Mouse (Mus musculus) liver, embryonic 13.5 days (tissue): Measurements from ENCODE around the gene Fnbp1l. TPM values are rescaled to one million over a fixed set of nuclear protein-coding genes. Genes with fewer than 3 reads are reported as not detected.

Experiments
- ATAC-seq: fragments of 200-750 bp; cut with Nextera tagmentation; 2 replicates; pipeline ENCODE4 v1.8.0; 2017; ENCODE audit warnings: low read depth, mild to moderate bottlenecking, moderate number of reproducible peaks, moderate library complexity
- DNase-seq: peaks from one replicate; pipeline ENCODE4 v3.0.0; 2022
- H3K27ac ChIP-seq: fragments of 300-500 bp; sonication (generic); 2 replicates; pipeline ENCODE4 v1.5.1; 2015; ENCODE audit warnings: moderate library complexity, mild to moderate bottlenecking, inconsistent platforms
- H3K27me3 ChIP-seq: fragments of 300-500 bp; sonication (generic); 2 replicates; pipeline ENCODE4 v1.6.1; 2015; ENCODE audit warnings: mild to moderate bottlenecking, inconsistent platforms
- H3K36me3 ChIP-seq: fragments of 300-500 bp; sonication (generic); 2 replicates; pipeline ENCODE4 v1.6.1; 2015; ENCODE audit warnings: mild to moderate bottlenecking, inconsistent platforms
- H3K4me1 ChIP-seq: fragments of 300-500 bp; sonication (generic); replicated peaks from 2 replicates; pipeline ENCODE4 v1.6.1; 2015; ENCODE audit warnings: inconsistent platforms
- H3K4me2 ChIP-seq: fragments of 300-500 bp; sonication (generic); 2 replicates; pipeline ENCODE4 v1.6.1; 2015; ENCODE audit warnings: inconsistent platforms, mild to moderate bottlenecking, moderate library complexity
- H3K4me3 ChIP-seq: fragments of 300-500 bp; sonication (generic); replicated peaks from 2 replicates; pipeline ENCODE4 v1.5.1; 2015; ENCODE audit warnings: mild to moderate bottlenecking, inconsistent platforms
- H3K9ac ChIP-seq: fragments of 300-500 bp; sonication (generic); 2 replicates; pipeline ENCODE4 v1.6.1; 2015; ENCODE audit warnings: mild to moderate bottlenecking, inconsistent platforms
- H3K9me3 ChIP-seq: fragments of 300-500 bp; sonication (generic); replicated peaks from 2 replicates; pipeline ENCODE4 v1.6.1; 2016; ENCODE audit warnings: inconsistent platforms
- WGBS: fragments of 180-500 bp; shearing (Covaris S2); methylation state at CpG from one replicate; pipeline ENCODE4 v1.1.7; 2015; ENCODE audit not compliant: insufficient replicate concordance; 5-methylcytosine and 5-hydroxymethylcytosine counted together
- polyA plus RNA-seq: library from polyadenylated mRNA; unstranded; fragments of >200 nt; fragmentation: Nextera tagmentation; extraction: Ambion mirVana; gene quantifications from 2 replicates; pipeline ENCODE4 v1.2.1, GENCODE M21; 2015

Fnbp1l gene
- polyA plus RNA-seq: 4.3 and 5.6 TPM in 2 replicates

DNA sequence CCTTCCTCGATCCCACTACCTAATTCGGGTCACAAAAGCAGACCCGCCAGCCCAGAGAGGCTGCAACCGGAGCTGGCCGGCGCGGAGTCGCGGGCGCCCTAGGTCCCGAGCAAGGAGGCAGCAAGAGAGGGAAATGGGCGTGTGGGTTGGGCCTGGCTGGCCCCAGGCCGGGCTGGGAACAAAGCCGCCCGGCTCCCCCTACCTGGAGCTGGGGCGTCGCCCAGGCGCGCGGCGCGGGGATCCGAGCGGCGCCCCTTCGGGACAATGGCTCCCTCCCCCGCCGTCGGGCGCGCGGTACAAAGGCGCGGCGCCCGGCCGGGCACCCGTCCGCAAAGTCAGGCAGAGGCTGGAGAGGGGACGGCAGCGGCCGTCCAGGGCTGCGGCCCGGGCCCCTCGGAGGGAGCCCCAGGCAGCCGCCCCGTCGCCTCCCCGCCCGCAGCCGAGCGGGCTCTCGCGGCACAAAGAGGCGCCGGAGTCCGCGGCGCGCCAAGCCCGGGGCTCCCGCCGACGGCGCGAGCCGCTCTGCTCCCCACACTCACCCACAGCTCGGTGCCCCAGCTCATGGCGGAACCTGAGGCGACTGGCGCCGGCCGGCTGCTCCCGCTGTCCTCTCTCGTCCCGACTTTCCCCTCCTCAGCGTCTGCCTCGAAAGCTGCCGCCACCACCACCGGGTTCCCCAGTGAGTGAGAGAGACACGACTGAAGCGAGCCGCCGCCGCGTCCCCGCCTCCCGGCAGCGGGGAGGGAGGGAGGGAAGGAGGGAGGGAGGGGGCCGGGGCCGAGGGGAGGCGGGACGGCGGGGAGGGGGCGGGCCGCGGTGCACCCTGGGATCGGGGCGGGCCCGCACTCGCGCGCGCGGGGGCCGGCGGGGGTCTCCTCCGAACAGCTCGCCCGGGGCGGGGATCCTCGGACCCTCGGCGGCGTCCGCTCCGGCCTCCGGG is at the start of gene Fnbp1l:
TSS of gene Fnbp1l (minus strand) at position 725 of the 940 bp plus-strand sequence.
- no peaks in the 10 kb centered on the region for H3K9me3 ChIP-seq
- WGBS: 1% methylated on average over 92 of the region's 118 CpGs

DNA sequence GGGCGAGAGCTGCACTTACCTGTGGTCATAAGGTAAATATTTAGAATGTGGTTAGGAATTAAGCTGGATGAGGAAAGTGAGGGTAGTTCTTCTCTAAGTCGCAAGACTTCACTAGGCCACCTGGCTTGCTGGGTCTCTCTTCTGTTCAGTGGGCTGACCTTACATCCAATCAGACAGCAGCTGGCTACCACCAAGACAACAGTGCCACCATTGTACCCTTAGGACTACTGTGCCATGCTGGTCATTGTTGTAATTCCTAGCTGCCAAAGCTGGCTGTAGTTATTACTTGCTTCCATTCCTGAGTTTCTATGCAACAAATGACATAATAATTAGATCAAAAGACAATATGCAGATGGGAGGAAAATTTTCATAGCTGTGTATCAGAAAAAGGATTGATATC is 41.3 kb upstream of the Fnbp1l start:
- H3K27me3 ChIP-seq: no peaks in the 10 kb centered on the region
- no peak overlapping the region for H3K27ac ChIP-seq
- no peak overlapping the region for H3K4me3 ChIP-seq
- H3K9ac ChIP-seq: no peak overlapping the region
- H3K9me3 ChIP-seq: no peaks in the 10 kb centered on the region
- 56% methylated on average over 2 of the region's 2 CpGs for WGBS
- H3K4me1 ChIP-seq: no peaks in the 10 kb centered on the region
- DNase-seq: no peak
- ATAC-seq: no peak
- H3K36me3 ChIP-seq: no peaks in the 10 kb centered on the region
- H3K4me2 ChIP-seq: no peak overlapping the region

More for the DNA sequence above, at the start of gene Fnbp1l:
- H3K9ac ChIP-seq: peak within 1 kb of the TSS; percentile 72
- peaks cover 35% of the 10 kb centered on the region for H3K27me3 ChIP-seq
- H3K4me2 ChIP-seq: peak within 1 kb of the TSS; percentile 71
- peak within 1 kb of the TSS; percentile 68 for H3K4me3 ChIP-seq
- peaks cover 14% of the 10 kb centered on the region for H3K4me1 ChIP-seq
- H3K36me3 ChIP-seq: no peaks in the 10 kb centered on the region
- peak within 1 kb of the TSS; percentile 70 for H3K27ac ChIP-seq
- peak; percentile 40 for DNase-seq
- peak; percentile 68 for ATAC-seq

DNA sequence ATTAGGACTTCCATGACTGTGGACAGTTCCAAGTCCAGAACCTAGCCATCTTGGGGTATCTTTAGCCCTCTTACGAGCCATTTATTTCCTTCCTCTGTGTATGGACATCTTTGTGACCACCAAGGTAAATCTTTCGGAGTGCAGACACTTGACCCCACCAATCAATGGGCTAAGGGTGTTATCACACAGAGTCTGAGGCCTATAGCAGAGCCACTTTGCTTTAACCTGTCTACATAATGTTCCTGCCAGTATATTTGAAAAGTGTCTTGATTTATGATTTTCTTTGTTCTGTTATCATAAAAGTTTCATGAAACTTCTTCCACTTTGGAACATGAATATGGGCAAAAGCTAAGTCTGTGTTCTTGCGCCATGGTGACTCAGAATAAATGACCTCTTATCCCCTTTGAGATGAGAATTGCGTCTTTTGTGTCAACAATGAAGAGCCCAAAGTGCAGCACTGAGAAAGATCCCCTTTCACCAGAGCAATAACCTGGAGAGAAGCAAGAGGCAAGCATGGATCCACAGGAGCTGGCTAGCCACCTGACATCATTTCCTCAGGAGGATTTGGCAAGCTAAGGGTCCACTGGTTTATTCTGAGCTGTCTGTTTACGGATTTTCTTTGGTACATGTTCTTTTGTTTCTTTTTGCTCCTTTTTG is 39.9 kb upstream of the Fnbp1l start:
- Histone ChIP-seq H3K9me3 (no peaks in the 10 kb centered on the region), H3K9ac (no peak overlapping the region), H3K27me3 (no peaks in the 10 kb centered on the region), H3K36me3 (no peaks in the 10 kb centered on the region), H3K4me3 (no peak overlapping the region), H3K27ac (no peak overlapping the region), H3K4me2 (no peak overlapping the region), H3K4me1 (no peaks in the 10 kb centered on the region)
- no peak for DNase-seq
- WGBS: 64% methylated on average over 5 of the region's 5 CpGs
- ATAC-seq: no peak

DNA sequence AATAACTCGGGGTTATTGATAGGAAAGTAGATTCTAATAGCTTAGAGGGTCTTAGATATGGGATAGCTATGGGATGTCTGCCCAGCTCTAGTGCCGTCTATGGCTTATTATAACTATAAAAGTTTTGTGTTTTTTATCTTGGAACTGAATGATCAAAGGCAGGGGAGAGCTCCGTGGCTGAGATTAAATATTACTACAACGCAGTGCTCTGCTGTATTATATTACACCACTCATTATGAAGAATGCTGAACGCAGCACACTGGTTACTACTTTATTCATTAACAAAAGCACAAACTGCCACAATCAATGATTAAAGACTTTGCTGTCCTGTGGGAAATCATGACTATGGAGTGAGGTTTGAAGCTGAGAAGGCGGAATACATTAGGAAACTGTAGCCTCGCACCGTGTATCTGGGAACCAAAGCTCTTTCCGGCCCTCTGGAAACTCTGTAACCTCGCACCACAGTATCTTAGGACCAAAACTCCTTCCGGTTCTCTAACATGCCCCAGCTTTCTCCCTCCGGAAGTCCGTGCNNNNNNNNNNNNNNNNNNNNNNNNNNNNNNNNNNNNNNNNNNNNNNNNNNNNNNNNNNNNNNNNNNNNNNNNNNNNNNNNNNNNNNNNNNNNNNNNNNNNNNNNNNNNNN is 27.8 kb upstream of the Fnbp1l start:
- 53% methylated on average over 13 of the region's 13 CpGs for WGBS
- Histone ChIP-seq H3K4me3 (no peak overlapping the region), H3K27me3 (no peaks in the 10 kb centered on the region), H3K9ac (no peak overlapping the region), H3K27ac (no peak overlapping the region), H3K4me1 (no peaks in the 10 kb centered on the region), H3K4me2 (no peak overlapping the region), H3K36me3 (no peaks in the 10 kb centered on the region), H3K9me3 (no peaks in the 10 kb centered on the region)
- DNase-seq (no peak), ATAC-seq (no peak)

DNA sequence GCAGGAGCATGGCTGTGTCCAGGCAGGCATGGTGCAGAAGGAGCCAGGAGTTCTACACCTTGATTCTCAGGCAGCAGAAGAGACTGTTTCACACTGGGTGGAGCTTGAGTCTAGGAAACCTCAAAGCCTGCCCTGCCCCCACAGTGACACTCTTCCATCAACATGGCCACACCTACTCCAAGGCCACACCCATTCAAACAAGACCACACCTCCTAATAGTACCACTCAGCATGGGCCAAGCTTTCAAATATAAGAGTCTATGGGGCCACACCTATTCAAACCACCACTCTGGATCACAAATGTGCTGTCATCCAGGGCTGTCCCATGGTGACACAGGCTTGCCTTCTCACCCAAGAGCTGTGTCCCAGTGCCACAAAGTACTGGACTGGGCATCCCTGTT is 20.8 kb upstream of the Fnbp1l start:
- Histone ChIP-seq H3K36me3 (no peaks in the 10 kb centered on the region), H3K4me2 (no peak overlapping the region), H3K27ac (no peak overlapping the region), H3K9ac (no peak overlapping the region), H3K4me1 (0 out of 2 replicates have a peak, but pooled peaks cover 3% of the 10 kb centered on the region), H3K9me3 (no peaks in the 10 kb centered on the region), H3K4me3 (no peak overlapping the region), H3K27me3 (no peaks in the 10 kb centered on the region)
- DNase-seq (no peak), ATAC-seq (peak; percentile 52)

DNA sequence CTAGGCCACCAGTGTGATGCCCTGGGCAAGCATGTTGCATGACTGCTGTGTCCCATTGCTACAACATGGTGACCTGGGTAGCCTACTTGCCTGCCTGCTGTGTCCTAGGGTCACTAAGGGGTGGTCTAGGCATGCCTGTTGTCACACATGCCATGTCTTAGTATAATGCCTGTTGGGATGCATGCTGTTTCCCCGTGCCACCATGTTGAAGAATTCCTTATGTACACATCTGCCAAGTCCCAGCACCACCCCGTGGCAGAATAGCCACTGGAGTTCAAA is 19.6 kb upstream of the Fnbp1l start:
- Histone ChIP-seq H3K4me2 (no peak overlapping the region), H3K36me3 (no peaks in the 10 kb centered on the region), H3K9me3 (no peaks in the 10 kb centered on the region), H3K4me3 (no peak overlapping the region), H3K4me1 (0 out of 2 replicates have a peak, but pooled peaks cover 3% of the 10 kb centered on the region), H3K9ac (no peak overlapping the region), H3K27ac (no peak overlapping the region), H3K27me3 (no peaks in the 10 kb centered on the region)
- ATAC-seq (no peak), DNase-seq (no peak)
- 65% methylated on average over 2 of the region's 2 CpGs for WGBS

DNA sequence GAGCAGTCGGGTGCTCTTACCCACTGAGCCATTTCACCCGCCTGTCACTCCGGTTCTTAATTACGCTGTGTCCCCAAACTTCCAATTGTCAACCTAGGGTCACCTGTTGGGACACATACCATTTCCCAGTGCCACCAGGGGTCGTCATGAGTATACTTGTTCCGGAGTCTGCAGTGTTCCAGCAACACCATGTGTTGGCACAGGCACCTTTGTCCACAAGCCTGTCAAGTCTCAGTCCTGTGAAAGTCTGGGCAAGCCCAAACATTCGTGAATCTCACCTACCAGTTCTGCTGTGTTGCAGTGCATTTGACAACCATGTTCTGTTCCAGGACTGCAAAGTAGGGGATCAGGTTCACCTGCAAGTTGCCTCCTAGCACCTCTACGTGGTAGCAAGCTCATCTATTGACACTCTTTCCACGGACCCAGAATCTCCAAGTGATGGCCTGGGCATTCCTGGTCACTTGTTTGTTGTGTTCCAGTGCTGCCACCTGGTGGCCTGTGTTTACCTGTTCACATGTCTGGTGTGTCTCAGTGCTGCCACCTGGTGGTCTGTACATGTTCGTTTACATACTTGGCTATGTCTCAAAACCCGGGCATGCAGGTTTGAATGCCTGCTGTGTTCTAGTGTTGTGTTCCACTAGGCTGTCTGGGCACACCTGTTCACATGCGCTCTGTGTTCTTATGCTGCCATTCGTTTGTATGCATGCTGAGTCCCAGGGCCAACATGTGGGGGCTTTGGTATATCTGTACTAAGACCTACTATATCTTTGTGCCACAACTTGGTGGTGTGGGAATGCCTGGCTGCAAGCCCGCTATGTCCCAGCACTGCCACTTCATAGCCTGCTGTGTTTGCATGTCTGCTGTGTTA is 19.0 kb upstream of the Fnbp1l start:
- Histone ChIP-seq H3K27ac (no peak overlapping the region), H3K9me3 (no peaks in the 10 kb centered on the region), H3K36me3 (no peaks in the 10 kb centered on the region), H3K4me2 (no peak overlapping the region), H3K4me3 (no peak overlapping the region), H3K4me1 (0 out of 2 replicates have a peak, but pooled peaks cover 3% of the 10 kb centered on the region), H3K27me3 (no peaks in the 10 kb centered on the region), H3K9ac (no peak overlapping the region)
- DNase-seq (peak; percentile 84), ATAC-seq (peak; percentile 69)
- WGBS: 34% methylated on average over 14 of the region's 14 CpGs

DNA sequence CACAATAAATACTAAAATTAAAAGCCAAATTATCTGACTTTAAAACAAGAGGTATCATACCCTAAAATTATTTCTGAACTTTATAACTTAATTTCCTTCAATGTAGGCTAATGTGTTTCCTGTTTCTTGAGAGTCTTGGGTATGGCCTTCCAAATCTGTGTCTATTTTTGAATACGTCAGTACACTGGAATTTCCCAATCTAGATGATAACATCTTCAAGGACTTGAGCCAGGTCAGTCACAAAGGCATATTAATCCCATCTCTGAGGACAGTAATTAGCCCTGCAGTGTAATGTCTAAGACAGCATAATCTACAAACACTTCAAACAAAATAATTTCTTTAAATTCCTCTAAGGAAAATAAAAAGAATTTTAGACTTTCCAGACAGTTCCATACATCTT is 17.8 kb upstream of the Fnbp1l start:
- Histone ChIP-seq H3K4me1 (0 out of 2 replicates have a peak, but pooled peaks cover 3% of the 10 kb centered on the region), H3K9ac (no peak overlapping the region), H3K4me3 (no peak overlapping the region), H3K36me3 (no peaks in the 10 kb centered on the region), H3K4me2 (no peak overlapping the region), H3K9me3 (no peaks in the 10 kb centered on the region), H3K27ac (no peak overlapping the region), H3K27me3 (no peaks in the 10 kb centered on the region)
- 56% methylated on average over 1 of the region's 1 CpGs for WGBS
- ATAC-seq: no peak
- DNase-seq: no peak

DNA sequence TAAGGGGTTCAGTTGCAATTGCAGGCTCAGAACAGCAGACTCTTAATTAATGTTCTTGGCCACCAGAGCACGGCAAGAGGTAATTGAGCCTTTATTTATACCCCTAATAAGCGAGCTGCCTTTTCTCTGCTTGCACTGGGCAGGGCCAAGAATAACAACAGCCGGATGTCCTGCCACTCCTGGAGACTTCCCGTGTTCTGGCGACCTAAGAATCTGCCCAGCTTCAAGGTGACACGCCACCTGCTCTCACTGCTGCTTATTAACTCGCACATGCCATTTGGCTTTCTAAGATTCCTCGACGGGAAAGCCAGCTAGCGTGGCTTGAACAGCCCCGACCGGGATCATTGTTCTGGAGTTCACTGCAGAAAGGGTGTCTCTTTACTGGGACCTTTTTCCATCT is 15.7 kb upstream of the Fnbp1l start:
- H3K4me2 ChIP-seq: no peak overlapping the region
- H3K36me3 ChIP-seq: no peaks in the 10 kb centered on the region
- H3K4me3 ChIP-seq: no peak overlapping the region
- ATAC-seq (no peak), DNase-seq (no peak)
- no peak overlapping the region for H3K27ac ChIP-seq
- H3K9me3 ChIP-seq: no peaks in the 10 kb centered on the region
- H3K9ac ChIP-seq: no peak overlapping the region
- 28% methylated on average over 12 of the region's 12 CpGs for WGBS
- H3K27me3 ChIP-seq: no peaks in the 10 kb centered on the region
- 0 out of 2 replicates have a peak, but pooled peaks cover 3% of the 10 kb centered on the region for H3K4me1 ChIP-seq

DNA sequence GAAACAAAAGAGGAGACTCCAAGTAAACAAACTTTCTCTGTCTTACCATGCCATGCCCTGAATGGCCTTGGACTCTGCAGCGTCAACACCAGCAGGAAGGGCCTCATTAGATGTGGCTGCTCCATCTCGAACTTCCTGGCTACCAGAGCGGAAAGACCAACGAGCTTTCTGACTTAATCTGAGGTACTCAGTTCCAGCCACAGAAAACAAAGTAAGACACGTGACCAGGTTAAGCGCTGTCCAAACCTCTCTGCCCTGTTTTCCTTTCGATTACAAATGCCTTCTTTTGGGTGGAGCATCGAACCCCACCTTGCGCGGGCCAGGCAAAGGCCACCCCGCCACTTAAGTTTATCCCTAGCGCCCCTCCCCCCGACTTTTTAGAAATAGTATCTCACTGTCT is 10.1 kb upstream of the Fnbp1l start:
- WGBS: 2% methylated on average over 13 of the region's 13 CpGs
- peak overlapping the region; percentile 55 for H3K4me2 ChIP-seq
- no peaks in the 10 kb centered on the region for H3K27me3 ChIP-seq
- no peak overlapping the region for H3K9ac ChIP-seq
- ATAC-seq (peak; percentile 75), DNase-seq (no peak)
- H3K9me3 ChIP-seq: no peaks in the 10 kb centered on the region
- no peak overlapping the region for H3K27ac ChIP-seq
- peak overlapping the region; percentile 35 for H3K4me3 ChIP-seq
- H3K4me1 ChIP-seq: peaks cover 14% of the 10 kb centered on the region
- H3K36me3 ChIP-seq: no peaks in the 10 kb centered on the region

DNA sequence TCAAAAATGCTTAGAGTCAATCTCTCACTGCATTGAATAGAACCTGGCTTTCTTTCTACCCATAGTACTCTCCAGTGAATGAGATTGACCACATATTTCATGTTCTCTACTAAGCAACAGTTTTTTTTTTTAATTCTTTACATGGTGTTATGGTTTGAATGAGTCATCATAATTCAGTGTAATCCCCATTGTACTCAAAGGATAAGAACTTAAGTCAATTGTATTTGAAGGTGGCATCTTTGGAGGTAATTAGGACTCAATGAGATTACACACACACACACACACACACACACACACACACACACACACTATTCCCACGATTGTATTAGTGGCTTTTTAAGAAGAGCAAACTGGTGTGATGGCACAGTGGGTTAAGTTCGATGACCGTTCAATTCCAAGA is 9.4 kb upstream of the Fnbp1l start:
- Histone ChIP-seq H3K36me3 (no peaks in the 10 kb centered on the region), H3K4me1 (peaks cover 14% of the 10 kb centered on the region), H3K4me3 (no peak overlapping the region), H3K27me3 (no peaks in the 10 kb centered on the region), H3K27ac (no peak overlapping the region), H3K9ac (no peak overlapping the region), H3K9me3 (no peaks in the 10 kb centered on the region), H3K4me2 (peak overlapping the region; percentile 55)
- DNase-seq (no peak), ATAC-seq (no peak)
- 16% methylated on average over 3 of the region's 3 CpGs for WGBS
